Mouse (Mus musculus) cerebellum, adult 18-20 months (tissue): ENCODE measurements around the gene Snrnp35.
A peak's percentile ranks its signal among the peaks of the same experiment; 100 is the strongest.
"Not testable (repeated sequence)": the region's sequence is repeated elsewhere in the genome, so short reads cannot be mapped to it uniquely, and the experiment has no call there.

Experiments used
- DNase-seq, 2 experiments: peaks; one replicate each; pipeline ENCODE4 v3.0.0; 2021

Gene Snrnp35

DNA sequence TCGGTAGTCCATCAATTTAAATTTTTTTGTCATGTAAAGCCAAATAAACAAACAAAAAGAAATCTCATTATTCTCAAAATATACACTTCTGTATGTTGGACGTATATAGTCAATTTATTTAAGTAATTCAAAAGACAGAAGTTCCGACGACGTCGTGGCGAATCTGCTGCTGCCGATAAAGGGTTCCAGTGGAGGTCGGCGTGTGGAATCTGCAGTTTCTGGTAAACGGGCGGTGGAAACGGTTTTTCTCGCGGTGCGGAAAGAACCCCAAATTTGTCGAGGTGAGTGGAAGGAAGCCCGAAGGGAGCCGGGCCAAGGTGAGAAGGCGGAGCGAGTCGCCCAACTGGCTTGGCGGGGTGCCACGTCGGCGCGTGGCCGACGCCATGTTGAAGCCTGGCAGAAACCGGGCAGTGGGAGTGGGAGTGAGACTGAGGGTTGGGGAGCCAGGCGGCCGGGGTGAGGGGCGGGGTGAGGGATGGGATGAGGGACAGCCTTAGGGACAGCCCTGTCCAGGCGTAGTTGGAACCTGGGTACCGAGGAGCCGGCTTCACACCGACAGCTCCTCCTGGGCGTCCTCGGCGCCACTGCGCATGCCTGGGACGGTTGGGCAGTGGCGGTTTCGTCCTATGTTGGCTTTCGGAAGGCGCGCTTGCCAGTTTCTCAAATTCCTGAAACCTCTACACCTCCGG lies at the start of gene Snrnp35:
TSS of gene Snrnp35 (plus strand) at position 169 of the 689 bp plus-strand sequence.
- peak; percentile 85 to 92 for DNase-seq

DNA sequence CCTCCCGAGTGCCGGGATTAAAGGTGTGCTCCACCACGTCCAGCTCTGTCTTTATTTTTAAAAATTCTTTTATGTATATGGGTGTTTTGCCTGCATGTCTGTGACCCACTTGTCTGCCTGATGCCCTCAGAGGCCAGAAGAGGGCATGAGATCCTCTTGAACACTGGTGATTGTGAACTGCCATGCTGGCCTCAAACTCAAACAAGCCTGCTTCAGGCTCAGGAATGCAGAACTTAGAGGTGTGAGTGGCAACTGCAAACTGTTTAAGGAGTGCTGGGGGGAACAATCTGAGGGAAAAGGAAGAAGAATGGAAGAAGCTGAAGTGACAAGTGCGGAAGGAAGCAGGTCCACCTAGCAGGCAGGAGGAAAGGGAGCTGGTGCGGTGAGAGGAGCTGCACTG lies 44.7 kb upstream of the Snrnp35 start:
- DNase-seq: no peak

DNA sequence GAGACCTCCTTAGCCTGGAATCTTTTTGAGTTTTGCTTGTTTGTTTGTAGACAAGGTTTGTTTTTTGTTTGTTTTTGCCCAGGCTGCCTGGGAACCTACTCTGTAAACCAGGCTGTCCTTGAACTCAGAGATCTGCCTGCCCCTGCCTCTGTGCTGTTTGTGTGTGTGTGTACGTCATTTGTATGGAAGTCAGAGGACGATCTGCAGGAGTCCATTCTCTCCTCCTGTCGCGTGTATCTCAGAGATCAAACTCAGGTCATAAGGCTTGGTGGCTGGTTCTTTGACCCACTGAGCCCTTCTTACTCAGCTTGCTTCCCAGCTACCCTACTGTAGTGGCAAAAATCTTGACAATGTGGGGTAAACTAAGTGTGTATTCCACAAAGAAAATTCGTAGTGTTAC lies 44.2 kb upstream of the Snrnp35 start:
- DNase-seq: no peak

DNA sequence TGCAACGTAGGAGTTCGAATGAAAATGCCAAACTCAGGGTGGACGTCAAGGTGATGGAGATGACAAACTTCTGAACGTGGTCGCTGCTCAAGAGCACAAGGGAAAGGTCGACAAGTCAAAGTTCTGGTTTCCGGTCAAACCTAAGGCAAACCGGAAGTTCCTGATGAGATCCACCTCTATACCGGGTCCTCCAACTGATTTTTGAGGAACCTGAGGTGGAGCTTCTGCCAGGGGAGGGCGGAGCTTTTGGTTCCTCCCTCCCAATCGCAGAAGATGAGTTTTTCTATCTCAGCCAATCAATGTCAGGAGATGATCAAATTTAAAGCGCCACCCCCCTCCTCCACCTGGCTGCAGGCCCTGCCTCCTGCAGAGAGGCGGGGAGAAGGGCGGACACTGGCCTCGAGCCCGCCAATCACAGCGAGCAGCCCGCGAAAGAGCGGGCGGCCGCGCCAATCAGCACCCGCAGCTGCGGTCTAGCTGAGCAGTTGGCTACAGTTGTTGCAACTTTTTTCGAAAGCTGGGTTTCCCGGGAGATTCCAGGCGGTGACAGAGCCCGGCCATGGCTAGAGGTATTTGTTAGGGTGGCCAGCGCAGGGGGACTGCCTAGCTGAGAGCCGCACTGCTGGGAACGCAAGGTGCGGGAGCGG lies 43.4 kb upstream of the Snrnp35 start, which contains the start of gene Kmt5a:
TSS of gene Kmt5a (plus strand) at position 484 of the 647 bp plus-strand sequence.
- DNase-seq: peak; percentile 94 to 96

DNA sequence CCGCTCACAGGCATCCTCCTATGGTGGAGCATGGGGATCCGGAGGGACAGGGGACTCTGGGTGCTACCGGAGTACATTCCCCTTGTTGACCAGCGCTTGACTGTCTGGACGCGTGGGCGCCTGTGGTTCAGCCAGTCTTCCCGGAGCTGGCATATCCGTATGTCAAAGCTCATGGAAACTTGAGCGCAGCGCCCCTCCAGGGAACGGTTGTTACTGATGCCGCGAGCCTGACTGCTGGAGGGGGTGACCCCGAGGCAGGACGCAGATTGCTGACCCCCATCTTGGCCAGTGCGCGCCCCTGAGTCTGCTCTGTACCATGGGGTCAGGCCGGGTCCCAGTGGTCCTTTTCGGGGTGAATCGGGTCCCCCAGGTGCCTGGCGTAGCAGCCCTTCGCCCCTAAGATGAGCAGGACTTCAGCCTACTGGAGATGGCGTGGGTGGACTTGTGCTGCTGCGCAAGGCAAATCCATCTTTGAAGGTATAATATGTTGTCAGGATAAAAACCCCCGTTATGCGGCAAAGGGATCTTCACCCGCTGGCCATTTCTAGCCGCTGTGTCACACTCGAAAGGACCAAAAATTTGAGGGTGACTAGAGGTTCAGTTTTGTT lies 42.7 kb upstream of the Snrnp35 start:
- peak; percentile 63 to 72 for DNase-seq

DNA sequence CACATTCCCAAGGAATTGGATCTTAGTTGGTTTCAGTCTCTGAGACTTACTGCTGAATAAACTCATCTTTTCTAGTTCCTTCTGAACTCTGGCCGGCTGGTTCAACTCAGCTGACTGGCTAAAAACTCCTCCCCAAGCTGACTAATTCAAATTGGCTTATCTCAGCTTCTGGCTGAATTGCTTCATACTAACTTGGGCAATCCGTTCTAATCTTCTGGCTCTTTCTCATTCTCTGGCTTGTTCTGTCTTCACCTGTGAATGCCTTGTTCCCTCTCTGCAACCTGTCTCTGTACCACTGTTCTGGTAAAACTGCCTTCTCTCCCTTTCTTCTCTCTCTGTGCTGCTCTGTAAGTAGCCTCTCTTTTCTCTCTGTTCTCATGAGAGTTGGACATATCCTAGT lies 40.3 kb upstream of the Snrnp35 start:
- DNase-seq: no peak

DNA sequence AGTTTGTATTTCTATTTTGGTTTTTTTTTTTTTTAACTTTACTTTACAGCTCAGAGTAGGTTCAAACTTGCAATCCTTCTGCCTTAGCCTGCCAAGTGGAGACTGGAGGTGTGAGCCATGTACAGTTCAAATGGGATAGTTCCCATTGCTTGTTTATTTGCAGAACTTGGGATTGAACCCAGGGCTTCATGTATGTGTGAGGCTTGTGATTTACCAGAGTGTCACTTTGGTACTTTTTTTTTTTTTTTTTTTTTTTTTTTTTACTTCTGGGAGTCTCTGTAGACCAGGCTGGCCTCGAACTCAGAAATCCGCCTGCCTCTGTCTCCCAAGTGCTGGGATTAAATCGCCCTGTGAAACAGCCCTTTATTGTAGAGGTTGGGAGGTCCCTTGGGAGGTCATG lies 38.7 kb upstream of the Snrnp35 start:
- DNase-seq: no peak

DNA sequence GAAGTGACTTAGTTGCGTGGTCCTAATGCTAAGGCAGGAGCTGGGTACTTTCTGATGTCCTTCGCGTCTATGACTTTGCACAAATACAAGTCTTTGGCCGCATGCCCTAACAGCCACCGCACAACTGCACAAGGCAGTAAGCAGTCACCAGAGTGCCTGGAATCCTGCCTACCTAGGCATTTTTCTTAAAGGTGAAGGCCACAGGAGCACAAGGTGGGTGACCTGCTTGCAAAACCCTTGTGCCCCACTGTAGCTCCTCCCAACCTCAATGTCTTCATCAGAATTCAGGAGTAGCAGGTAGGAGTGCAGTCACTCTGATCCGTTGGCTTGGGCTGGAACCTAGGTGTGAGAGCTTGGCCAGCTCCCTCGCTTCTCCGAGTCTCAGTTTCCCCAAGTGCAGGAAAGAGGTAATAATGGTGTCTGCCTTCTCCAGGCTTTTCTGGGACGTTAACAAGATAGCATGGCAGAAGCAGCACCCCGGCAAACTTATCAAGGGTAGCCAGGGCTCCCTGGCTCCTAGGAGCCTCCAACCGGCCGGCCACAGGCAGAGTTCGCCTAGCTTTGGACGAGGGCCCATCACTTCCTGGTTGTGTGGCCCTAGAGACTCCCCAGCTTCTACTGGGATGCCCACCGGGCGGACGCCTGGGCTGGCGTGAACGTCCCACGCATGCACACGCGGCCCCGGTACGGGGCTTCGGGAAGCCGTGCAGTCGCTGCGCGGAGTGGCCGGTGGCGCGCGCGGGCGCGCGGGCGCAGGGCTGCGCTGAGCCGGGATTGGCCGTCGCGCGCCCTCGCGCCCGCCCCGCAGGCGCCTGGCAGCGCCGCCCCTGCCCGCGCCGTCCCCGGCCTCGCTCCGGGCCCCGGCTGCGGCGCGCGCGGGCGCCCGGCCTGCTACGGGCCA lies 38.0 kb upstream of the Snrnp35 start:
- peak; percentile 80 to 88 for DNase-seq

DNA sequence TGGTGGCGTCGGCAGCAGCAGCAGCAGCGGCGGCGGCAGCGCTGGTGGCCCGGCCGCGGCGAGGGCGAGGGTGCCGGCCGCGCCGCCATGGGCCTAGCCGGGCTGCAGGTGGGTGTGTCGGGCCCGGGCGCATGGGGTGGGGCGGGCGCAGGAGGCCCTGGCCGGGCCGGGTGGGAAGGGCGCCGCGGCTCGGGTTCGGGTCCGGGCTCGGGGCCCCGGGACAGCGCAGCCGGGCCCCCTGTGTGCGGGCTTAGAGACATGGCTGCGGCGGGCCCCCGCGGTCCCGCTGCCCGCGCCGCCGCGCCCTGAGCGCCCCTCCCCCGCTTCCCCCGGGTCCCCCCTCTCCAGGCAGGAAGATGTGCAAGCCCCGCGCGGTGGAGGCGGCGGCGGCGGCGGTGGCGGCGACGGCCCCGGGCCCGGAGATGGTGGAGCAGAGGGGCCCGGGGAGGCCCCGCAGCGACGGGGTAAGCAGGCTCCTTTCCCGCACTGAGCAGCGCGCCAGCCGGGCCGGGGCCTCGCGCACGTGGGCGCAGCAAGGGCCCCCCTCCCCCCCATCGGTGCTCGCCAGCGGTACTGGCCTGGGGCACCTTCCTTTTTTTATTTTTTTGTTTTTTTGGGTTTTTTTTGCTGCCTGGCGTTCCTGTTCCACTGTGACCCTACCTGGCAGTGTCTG lies 37.2 kb upstream of the Snrnp35 start:
- DNase-seq: no peak

DNA sequence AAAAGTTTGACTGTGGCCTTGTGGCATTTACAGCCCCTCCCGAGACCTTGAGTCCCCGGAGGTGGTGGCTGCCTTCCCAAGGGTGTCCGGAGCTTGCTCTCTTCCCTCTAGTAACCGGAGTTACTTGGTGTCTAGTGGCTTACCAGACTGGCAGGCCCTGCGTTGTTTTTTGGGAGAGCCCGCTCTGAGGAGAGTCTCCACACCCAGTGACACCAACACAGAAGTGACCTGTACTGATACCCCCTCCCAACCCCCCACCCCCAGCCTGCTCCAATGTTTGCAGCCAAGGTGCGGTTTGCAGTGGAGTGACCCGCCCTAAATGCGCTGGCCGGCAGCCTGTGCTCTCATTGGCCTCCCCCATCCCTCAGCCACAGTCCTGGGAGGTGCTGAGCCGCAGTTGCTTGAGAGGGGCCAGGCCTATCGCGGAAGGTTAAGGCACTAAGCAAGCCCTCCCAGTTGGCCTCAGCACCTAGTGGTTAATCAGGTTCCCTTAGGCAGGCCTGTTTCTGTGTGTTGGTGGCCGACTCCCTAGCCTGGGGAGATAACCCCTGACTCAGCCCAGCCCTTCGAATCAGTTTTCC lies 36.5 kb upstream of the Snrnp35 start:
- DNase-seq: peak in 1 of 2 experiments; percentile 46

DNA sequence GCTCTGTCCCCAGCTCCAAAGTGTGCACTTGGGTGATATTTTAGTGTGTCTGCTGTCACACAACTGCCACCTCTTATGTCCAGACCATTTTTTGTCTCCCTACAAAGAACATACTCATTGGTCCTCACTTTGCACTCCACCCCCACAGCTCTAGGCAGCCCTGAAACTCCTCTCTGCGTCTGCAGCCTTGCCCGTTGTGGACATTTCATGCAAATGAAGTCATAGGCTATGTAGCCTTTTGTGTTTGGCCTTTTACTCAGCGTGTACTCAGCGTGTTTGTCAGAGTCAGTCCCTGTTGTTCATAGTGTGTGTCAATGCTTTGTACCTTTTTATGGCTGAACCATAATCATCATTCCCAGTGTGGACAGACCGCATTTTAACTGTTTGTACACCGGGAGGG lies 33.4 kb upstream of the Snrnp35 start:
- DNase-seq: no peak

DNA sequence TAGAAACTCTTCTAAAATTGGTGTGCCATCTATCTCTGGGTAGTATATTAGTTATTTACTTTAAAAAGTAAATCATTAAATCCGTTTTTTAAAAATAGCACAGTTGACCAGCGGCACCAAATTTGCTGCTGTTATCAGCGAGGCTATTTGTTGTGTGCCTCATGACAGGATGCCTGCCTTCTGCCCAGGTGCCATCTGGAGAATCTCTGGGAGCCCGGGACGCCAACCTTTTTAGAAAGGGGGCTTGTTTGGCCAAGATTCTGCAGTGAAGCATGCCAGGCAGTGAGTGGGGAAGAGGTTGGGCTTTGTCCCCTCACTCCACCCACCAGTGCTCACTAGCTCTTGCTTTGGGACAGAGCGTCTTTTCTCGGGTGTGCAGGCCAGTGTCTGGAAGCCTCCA lies 32.9 kb upstream of the Snrnp35 start:
- peak in 1 of 2 experiments; percentile 38 for DNase-seq

DNA sequence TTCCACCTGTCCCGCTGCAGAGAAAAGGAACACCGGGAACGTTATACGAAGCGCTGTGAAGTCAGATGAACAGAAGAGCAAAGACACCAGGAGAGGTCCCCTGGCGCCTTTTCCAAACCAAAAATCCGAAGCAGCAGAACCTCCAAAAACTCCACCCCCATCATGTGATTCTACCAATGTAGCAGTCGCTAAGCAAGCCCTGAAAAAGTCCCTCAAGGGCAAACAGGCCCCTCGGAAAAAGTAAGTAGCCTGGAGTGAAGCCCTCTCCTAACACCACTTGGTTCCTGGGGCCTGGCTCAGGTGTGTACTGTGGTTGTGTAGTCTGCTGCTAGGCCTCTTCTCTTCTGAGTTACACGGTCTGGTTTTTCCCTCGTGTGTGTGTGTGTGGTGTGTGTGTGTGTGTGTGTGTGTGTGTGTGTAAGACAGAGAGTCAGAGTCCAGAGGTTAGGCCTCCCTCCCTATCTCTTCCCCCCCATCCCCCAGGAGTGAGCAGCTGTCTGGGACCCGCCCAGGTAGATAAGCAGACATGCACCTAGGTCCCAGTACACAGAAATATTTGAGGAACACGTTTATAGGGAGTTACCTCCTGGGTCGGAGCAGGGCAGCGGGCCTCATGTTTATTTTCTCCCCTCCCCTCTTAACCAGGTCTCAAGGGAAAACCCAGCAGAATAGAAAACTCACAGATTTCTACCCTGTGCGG lies 32.1 kb upstream of the Snrnp35 start:
- DNase-seq: no peak

DNA sequence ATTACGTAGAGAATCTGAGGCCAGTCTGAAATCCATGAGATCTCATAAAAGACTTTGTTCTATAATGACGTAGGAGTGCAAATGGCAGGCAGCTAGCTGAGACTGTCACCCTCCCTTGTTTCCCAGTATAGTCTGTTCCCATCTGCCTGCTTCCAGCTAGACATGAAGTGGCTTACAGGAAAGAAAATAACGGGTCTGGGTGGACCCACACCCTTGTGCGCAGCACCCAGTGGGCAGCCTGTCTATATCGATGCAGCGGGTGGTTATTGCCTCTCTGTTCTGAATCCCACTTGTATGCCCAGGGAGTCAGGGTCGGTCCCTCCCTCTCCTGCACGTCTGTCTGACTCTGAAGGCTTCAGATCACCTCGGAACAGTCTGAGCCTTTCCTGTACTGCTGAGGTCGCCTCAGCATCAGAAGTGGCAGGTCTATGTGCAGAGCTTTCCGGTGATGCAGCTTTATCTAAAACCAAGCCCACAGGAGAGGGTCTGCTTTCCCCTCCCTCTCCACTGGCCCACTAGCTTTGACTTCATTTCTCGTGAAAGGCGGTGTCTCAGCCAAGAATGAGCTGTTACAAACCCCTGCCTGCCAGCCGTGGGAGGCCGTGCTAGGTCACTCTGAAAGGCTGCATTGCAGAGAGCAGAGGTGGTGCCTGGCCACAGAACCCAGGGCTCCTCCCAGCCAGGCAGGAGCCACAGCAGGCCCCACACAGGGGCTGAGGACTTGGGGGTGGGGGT lies 30.3 kb upstream of the Snrnp35 start:
- DNase-seq: peak; percentile 47 to 58

DNA sequence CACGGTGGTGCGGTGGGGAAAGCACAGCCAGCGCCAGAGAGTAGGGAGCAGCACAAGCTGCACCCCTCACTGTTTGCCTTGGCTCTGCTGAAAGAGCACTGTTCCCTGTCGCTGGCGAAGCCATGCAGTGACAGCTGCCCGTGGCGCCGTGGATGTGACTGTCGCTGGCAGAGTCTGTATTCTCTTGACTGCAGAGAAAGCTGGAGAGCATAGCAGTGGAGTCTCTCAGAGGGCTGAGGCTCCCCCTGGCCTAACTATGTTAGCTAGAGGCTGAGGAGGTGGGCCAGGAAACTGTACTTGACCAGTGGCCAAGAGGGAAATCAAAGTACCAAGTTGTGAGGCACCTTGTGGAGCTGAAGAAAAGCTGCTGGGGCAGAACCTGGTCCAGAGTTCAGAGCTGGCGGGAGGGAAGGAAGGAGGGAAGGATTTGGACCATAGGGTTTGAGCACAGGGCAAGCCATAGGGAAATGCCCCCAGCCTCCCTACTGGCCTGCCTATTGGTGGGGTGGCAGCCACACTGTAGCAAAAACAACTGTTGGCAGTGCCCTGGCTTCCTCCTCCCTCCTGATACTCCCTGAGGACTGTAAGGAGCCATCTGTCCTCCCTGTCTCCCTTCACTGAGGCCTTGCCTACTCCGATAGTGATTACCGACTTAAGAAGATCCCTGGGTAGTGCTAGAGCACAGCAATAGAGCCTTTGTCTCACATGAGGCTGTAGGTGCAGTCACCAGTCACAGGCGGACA lies 29.4 kb upstream of the Snrnp35 start:
- peak; percentile 41 to 63 for DNase-seq

DNA sequence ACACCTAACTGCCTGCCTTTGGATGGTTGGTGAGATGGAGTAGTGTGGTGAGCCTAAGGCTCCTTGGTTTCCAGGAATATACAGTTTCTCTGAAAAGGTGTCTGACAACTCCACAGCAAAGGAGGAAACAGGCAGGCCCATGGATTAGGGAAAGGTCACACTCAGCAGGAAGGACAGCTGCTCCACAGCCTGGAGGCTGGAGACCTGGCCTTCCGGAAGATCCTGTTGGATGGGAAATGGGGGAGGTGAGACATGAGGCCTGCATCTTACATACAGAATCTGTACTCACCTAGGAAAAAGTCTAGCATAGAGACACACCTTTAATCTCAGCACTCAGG lies 28.9 kb upstream of the Snrnp35 start:
- peak in 1 of 2 experiments; percentile 38 for DNase-seq

DNA sequence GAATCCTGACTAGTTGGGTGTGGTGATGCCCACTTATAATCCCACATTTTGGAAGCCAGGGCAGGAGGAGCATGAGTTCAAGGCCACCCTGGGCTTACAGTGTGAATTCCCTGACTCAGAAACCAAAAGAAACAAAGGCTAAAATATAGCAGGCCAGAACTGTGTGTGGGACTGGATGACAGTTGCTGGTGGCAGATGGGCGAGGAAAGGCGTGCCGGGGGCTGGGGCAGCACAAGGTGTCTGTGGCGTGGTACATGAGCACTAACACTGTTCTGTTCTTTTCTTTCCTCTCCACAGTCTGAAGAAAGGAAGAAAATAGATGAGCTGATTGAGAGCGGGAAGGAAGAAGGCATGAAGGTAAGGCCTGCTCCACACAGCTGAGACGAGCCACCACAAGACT lies 26.2 kb upstream of the Snrnp35 start:
- DNase-seq: no peak

DNA sequence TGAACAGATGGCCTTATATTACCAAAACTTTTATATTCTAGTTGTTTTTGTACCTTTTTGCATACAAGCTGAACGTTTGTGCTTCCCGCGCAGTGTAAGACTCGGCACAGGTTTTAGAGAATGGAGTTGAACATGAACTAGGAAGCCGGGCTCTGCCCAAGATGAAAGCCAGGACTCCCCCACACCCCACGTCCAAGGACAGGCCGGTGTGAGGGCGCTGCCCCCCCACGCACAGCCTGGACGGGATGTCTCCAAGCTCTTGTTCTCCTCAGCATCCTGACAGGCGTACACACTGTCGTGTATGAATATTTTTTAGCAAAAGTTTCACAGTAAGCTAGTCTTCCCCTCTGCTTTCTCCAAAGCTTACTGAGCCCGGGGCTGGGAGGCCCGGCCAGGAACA lies 22.0 kb upstream of the Snrnp35 start:
- DNase-seq: not testable (repeated sequence)

DNA sequence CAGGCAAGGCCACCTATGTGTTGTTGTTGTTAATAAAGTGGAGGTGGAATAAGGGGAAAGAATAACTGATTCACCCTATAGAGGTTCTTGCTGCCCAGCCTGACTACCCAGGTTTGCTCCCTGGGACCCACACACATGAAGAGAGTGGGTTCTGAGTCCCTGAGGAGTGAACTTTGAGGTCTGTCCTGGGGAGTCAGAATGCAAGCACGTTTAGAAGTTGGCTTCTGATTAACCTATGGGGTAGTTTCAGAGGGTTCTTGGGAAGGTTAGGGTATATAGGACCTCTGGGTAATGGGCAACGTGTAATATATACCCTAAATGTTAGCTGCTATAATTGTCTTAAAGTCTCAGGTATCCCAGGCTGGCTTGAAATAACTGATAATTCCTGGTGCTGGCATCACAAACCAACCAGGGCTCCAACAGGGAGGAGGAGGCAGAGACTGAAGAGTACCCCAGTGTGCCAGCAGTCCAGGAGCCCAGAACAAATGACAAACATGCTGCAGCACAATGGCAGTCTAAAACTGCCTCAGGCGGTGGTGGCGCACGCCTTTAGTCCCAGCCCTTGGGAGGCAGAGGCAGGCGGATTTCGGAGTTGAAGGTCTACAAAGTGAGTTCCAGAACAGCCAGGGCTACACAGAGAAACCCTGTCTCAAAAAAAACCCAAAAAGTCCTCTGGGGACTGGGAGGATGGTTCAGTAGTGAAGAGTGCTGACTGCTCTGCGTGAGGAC lies 20.5 kb upstream of the Snrnp35 start:
- no peak for DNase-seq
